Mouse (Mus musculus) lung, embryonic 14.5 days (tissue): ENCODE measurements around the gene Car5a. TPM values are rescaled to one million over a fixed set of nuclear protein-coding genes. Genes with fewer than 3 reads are reported as not detected.

ENCODE experiments used
- ATAC-seq: fragments of 200-750 bp; cut with Nextera tagmentation; 2 replicates; pipeline ENCODE4 v1.8.0; 2017; ENCODE audit warnings: mild to moderate bottlenecking, moderate TSS enrichment, moderate library complexity; ENCODE audit not compliant: insufficient read depth
- DNase-seq: peaks from one replicate; pipeline ENCODE4 v3.0.0-alpha.2; 2015
- H3K27ac ChIP-seq: fragments of 300-500 bp; sonication (generic); 2 replicates; pipeline ENCODE4 v1.5.1; 2014; ENCODE audit warnings: low read depth, mild to moderate bottlenecking, moderate library complexity
- H3K27me3 ChIP-seq: fragments of 300-500 bp; sonication (generic); 2 replicates; pipeline ENCODE4 v1.6.1; 2014; ENCODE audit warnings: low read length, control low read depth; ENCODE audit not compliant: insufficient read depth
- H3K36me3 ChIP-seq: fragments of 300-500 bp; sonication (generic); 2 replicates; pipeline ENCODE4 v1.6.1; 2014; ENCODE audit warnings: control low read depth; ENCODE audit not compliant: insufficient read depth
- H3K4me1 ChIP-seq: fragments of 300-500 bp; sonication (generic); 2 replicates; pipeline ENCODE4 v1.6.1; 2014; ENCODE audit warnings: antibody characterized with exemption, control low read depth; ENCODE audit not compliant: insufficient read depth
- H3K4me2 ChIP-seq: fragments of 300-500 bp; sonication (generic); 2 replicates; pipeline ENCODE4 v1.6.1; 2014; ENCODE audit warnings: mild to moderate bottlenecking
- H3K4me3 ChIP-seq: fragments of 300-500 bp; sonication (generic); 2 replicates; pipeline ENCODE4 v1.5.1; 2014; ENCODE audit warnings: low read depth, low read length
- H3K9ac ChIP-seq: fragments of 300-500 bp; sonication (generic); 2 replicates; pipeline ENCODE4 v1.6.1; 2014
- H3K9me3 ChIP-seq: fragments of 300-500 bp; sonication (generic); 2 replicates; pipeline ENCODE4 v1.6.1; 2016; ENCODE audit warnings: low read depth, low read length, control low read depth
- CTCF ChIP-seq: IDR thresholded peaks from 2 replicates; pipeline ENCODE4 v1.5.1; 2016; ENCODE audit warnings: antibody characterized with exemption, low read depth
- WGBS: fragments of 180-500 bp; shearing (Covaris S2); extraction: QIAGEN DNeasy Blood & Tissue Kit; methylation state at CpG from one replicate; pipeline ENCODE4 v1.1.7; 2014; 5-methylcytosine and 5-hydroxymethylcytosine counted together
- polyA plus RNA-seq: library from polyadenylated mRNA; unstranded; fragments of >200 nt; fragmentation: Nextera tagmentation; extraction: Ambion mirVana; gene quantifications from 2 replicates; pipeline ENCODE4 v1.2.1, GENCODE M21; 2014

The Car5a gene
- polyA plus RNA-seq, 1 experiment from 2014 or later, result not detected

GRCm38 (mm10) chr8:121911987-121912386 lies 32.7 kb downstream of the Car5a start:
- H3K4me1 ChIP-seq, result no peaks in the 10 kb centered on the region
- TF ChIP-seq CTCF, result no peak
- no peak for ATAC-seq

GRCm38 (mm10) chr8:121911400-121911799 lies 33.3 kb downstream of the Car5a start:
- DNase-seq (no peak), ATAC-seq (no peak)
- Histone ChIP-seq H3K9ac (no peak overlapping the region), H3K27me3 (no peaks in the 10 kb centered on the region), H3K4me1 (no peaks in the 10 kb centered on the region), H3K4me3 (no peak overlapping the region), H3K9me3 (no peaks in the 10 kb centered on the region), H3K4me2 (no peak overlapping the region), H3K27ac (no peak overlapping the region), H3K36me3 (no peaks in the 10 kb centered on the region)
- no peak for TF ChIP-seq CTCF
- 86% methylated on average over 6 of the region's 6 CpGs for WGBS

More at GRCm38 (mm10) chr8:121911987-121912386, 32.7 kb downstream of the Car5a start:
- Histone ChIP-seq H3K36me3 (no peaks in the 10 kb centered on the region), H3K4me2 (no peak overlapping the region), H3K9ac (no peak overlapping the region), H3K27ac (no peak overlapping the region), H3K27me3 (no peaks in the 10 kb centered on the region), H3K4me3 (no peak overlapping the region), H3K9me3 (no peaks in the 10 kb centered on the region)
- DNase-seq, result no peak
- 65% methylated on average over 7 of the region's 7 CpGs for WGBS

GRCm38 (mm10) chr8:121909663-121910062 lies 35.0 kb downstream of the Car5a start:
- H3K27me3 ChIP-seq, result no peaks in the 10 kb centered on the region
- no peak overlapping the region for H3K4me3 ChIP-seq
- 2% methylated on average over 6 of the region's 6 CpGs for WGBS
- no peak overlapping the region for H3K9ac ChIP-seq
- H3K9me3 ChIP-seq, result no peaks in the 10 kb centered on the region
- peak; percentile 83 for TF ChIP-seq CTCF
- H3K27ac ChIP-seq, result no peak overlapping the region
- H3K4me1 ChIP-seq, result peaks cover 9% of the 10 kb centered on the region; the same call in 1 of the 2 replicates
- no peaks in the 10 kb centered on the region for H3K36me3 ChIP-seq
- DNase-seq, result peak; percentile 90
- no peak for ATAC-seq
- H3K4me2 ChIP-seq, result no peak overlapping the region

- H3K4me3 ChIP-seq, result no peak overlapping the region
- no peaks in the 10 kb centered on the region for H3K9me3 ChIP-seq
- no peak overlapping the region for H3K9ac ChIP-seq
- no peak for ATAC-seq
- H3K4me2 ChIP-seq, result no peak overlapping the region
- H3K27me3 ChIP-seq, result no peaks in the 10 kb centered on the region
- DNase-seq, result no peak
- no peaks in the 10 kb centered on the region for H3K36me3 ChIP-seq
- no peak for TF ChIP-seq CTCF
- H3K4me1 ChIP-seq, result peaks cover 9% of the 10 kb centered on the region; the same call in 1 of the 2 replicates
- 47% methylated on average over 8 of the region's 8 CpGs for WGBS
- no peak overlapping the region for H3K27ac ChIP-seq
Measured at GRCm38 (mm10) chr8:121909148-121909541, 35.6 kb downstream of the Car5a start.

- no peaks in the 10 kb centered on the region for H3K27me3 ChIP-seq
- H3K4me3 ChIP-seq, result no peak overlapping the region; the same call in 1 of the 2 replicates
- peaks cover 9% of the 10 kb centered on the region; the same call in 1 of the 2 replicates for H3K4me1 ChIP-seq
- H3K9me3 ChIP-seq, result no peaks in the 10 kb centered on the region
- peak overlapping the region; percentile 99 for H3K4me2 ChIP-seq
- H3K9ac ChIP-seq, result no peak overlapping the region
- no peak for DNase-seq
- no peak for ATAC-seq
- TF ChIP-seq CTCF, result no peak
- no peak overlapping the region for H3K27ac ChIP-seq
- 38% methylated on average over 8 of the region's 8 CpGs for WGBS
- no peaks in the 10 kb centered on the region for H3K36me3 ChIP-seq
Measured at GRCm38 (mm10) chr8:121908378-121909147, 36.1 kb downstream of the Car5a start.

GRCm38 (mm10) chr8:121907587-121908248 lies 37.0 kb downstream of the Car5a start, which contains the start of gene Slc7a5:
Gene Slc7a5, minus strand, starts transcription at chr8:121907694.
- ATAC-seq (peak; percentile 92), DNase-seq (peak; percentile 99)
- Histone ChIP-seq H3K4me3 (peak within 1 kb of the TSS; percentile 80), H3K9me3 (no peaks in the 10 kb centered on the region), H3K9ac (peak within 1 kb of the TSS; percentile 69), H3K27me3 (no peaks in the 10 kb centered on the region), H3K36me3 (no peaks in the 10 kb centered on the region), H3K27ac (no peak within 1 kb of the TSS; the same call in 1 of the 2 replicates), H3K4me1 (peaks cover 9% of the 10 kb centered on the region; the same call in 1 of the 2 replicates), H3K4me2 (peak within 1 kb of the TSS; percentile 99)
- under 1% methylated on average over 61 of the region's 61 CpGs for WGBS
- no peak for TF ChIP-seq CTCF
